Mouse (Mus musculus): ENCODE measurements around the gene Sestd1. TPM values are rescaled to one million over a fixed set of nuclear protein-coding genes. Genes with fewer than 3 reads are reported as not detected.
A peak's percentile ranks its signal among the peaks of the same experiment; 100 is the strongest.

The Sestd1 gene
- 16.9 and 17.3 TPM in 2 replicates for polyA plus RNA-seq (2015; fragmentation: Nextera tagmentation; extraction: Ambion mirVana)

GRCm38 (mm10) chr2:77280512-77281409 lies at the start of gene Sestd1:
Gene Sestd1, minus strand, starts transcription at chr2:77280592.
- ATAC-seq (ENCODE audit: insufficient number of reproducible peaks, low FRiP score, low TSS enrichment, low read depth) = peak; percentile 83
- 6% methylated on average over 44 of the region's 73 CpGs for WGBS
- H3K27ac ChIP-seq = peak within 1 kb of the TSS; percentile 76
- peak within 1 kb of the TSS; percentile 83 for H3K4me3 ChIP-seq
- H3K9ac ChIP-seq = peak within 1 kb of the TSS; percentile 90
- no peaks in the 10 kb centered on the region for H3K9me3 ChIP-seq
- H3K27me3 ChIP-seq = no peaks in the 10 kb centered on the region
- peak within 1 kb of the TSS; percentile 82 for H3K4me2 ChIP-seq
- no peaks in the 10 kb centered on the region for H3K36me3 ChIP-seq
- H3K4me1 ChIP-seq = peaks cover 8% of the 10 kb centered on the region; the same call in 1 of the 2 replicates

- WGBS = 88% methylated on average over 3 of the region's 3 CpGs
- no peak overlapping the region for H3K4me3 ChIP-seq
- H3K4me1 ChIP-seq = peaks cover 11% of the 10 kb centered on the region
- ATAC-seq (ENCODE audit: insufficient number of reproducible peaks, low FRiP score, low TSS enrichment, low read depth) = no peak
- no peaks in the 10 kb centered on the region for H3K9me3 ChIP-seq
- H3K27me3 ChIP-seq = no peaks in the 10 kb centered on the region
- no peak overlapping the region for H3K27ac ChIP-seq
- H3K9ac ChIP-seq = no peak overlapping the region
- no peaks in the 10 kb centered on the region for H3K36me3 ChIP-seq
- no peak overlapping the region for H3K4me2 ChIP-seq
Observed at GRCm38 (mm10) chr2:77327246-77327645, 46.9 kb upstream of the Sestd1 start.

- H3K27ac ChIP-seq = peak overlapping the region; percentile 63
- WGBS = 9% methylated on average over 6 of the region's 6 CpGs
- peaks cover 11% of the 10 kb centered on the region for H3K4me1 ChIP-seq
- H3K9me3 ChIP-seq = no peaks in the 10 kb centered on the region
- no peak for ATAC-seq (ENCODE audit: insufficient number of reproducible peaks, low FRiP score, low TSS enrichment, low read depth)
- no peak overlapping the region for H3K4me2 ChIP-seq
- no peak overlapping the region for H3K9ac ChIP-seq
- no peak overlapping the region for H3K4me3 ChIP-seq
- H3K27me3 ChIP-seq = no peaks in the 10 kb centered on the region
- no peaks in the 10 kb centered on the region for H3K36me3 ChIP-seq
Observed at GRCm38 (mm10) chr2:77323739-77324138, 43.3 kb upstream of the Sestd1 start.

GRCm38 (mm10) chr2:77323156-77323555 lies 42.8 kb upstream of the Sestd1 start:
- WGBS = 62% methylated on average over 9 of the region's 9 CpGs
- Histone ChIP-seq H3K27ac (peak overlapping the region; percentile 63), H3K9ac (no peak overlapping the region), H3K4me1 (peaks cover 11% of the 10 kb centered on the region), H3K9me3 (no peaks in the 10 kb centered on the region), H3K27me3 (no peaks in the 10 kb centered on the region), H3K4me2 (no peak overlapping the region), H3K4me3 (no peak overlapping the region), H3K36me3 (no peaks in the 10 kb centered on the region)
- ATAC-seq (ENCODE audit: insufficient number of reproducible peaks, low FRiP score, low TSS enrichment, low read depth) = no peak

GRCm38 (mm10) chr2:77319196-77319595 lies 38.8 kb upstream of the Sestd1 start:
- 90% methylated on average over 5 of the region's 5 CpGs for WGBS
- peaks cover 15% of the 10 kb centered on the region for H3K4me1 ChIP-seq
- no peaks in the 10 kb centered on the region for H3K36me3 ChIP-seq
- no peaks in the 10 kb centered on the region for H3K9me3 ChIP-seq
- no peak overlapping the region for H3K4me3 ChIP-seq
- no peak overlapping the region for H3K4me2 ChIP-seq
- no peak for ATAC-seq (ENCODE audit: insufficient number of reproducible peaks, low FRiP score, low TSS enrichment, low read depth)
- H3K9ac ChIP-seq = no peak overlapping the region
- H3K27me3 ChIP-seq = no peaks in the 10 kb centered on the region
- H3K27ac ChIP-seq = no peak overlapping the region

GRCm38 (mm10) chr2:77316961-77317360 lies 36.6 kb upstream of the Sestd1 start:
- Histone ChIP-seq H3K9me3 (no peaks in the 10 kb centered on the region), H3K27ac (peak overlapping the region; percentile 17; the same call in 1 of the 2 replicates), H3K4me3 (no peak overlapping the region), H3K27me3 (no peaks in the 10 kb centered on the region), H3K4me1 (peaks cover 4% of the 10 kb centered on the region; the same call in 1 of the 2 replicates), H3K36me3 (no peaks in the 10 kb centered on the region), H3K9ac (no peak overlapping the region), H3K4me2 (no peak overlapping the region)
- 38% methylated on average over 7 of the region's 7 CpGs for WGBS
- peak; percentile 72; the same call in 1 of the 2 replicates for ATAC-seq (ENCODE audit: insufficient number of reproducible peaks, low FRiP score, low TSS enrichment, low read depth)

- H3K4me1 ChIP-seq = peaks cover 4% of the 10 kb centered on the region; the same call in 1 of the 2 replicates
- no peaks in the 10 kb centered on the region for H3K36me3 ChIP-seq
- no peak for ATAC-seq (ENCODE audit: insufficient number of reproducible peaks, low FRiP score, low TSS enrichment, low read depth)
- H3K9me3 ChIP-seq = no peaks in the 10 kb centered on the region
- no peak overlapping the region for H3K9ac ChIP-seq
- no peak overlapping the region for H3K4me2 ChIP-seq
- WGBS = 91% methylated on average over 10 of the region's 10 CpGs
- H3K4me3 ChIP-seq = no peak overlapping the region
- H3K27ac ChIP-seq = no peak overlapping the region
- H3K27me3 ChIP-seq = no peaks in the 10 kb centered on the region
Observed at GRCm38 (mm10) chr2:77313846-77314245, 33.5 kb upstream of the Sestd1 start.

GRCm38 (mm10) chr2:77312616-77313015 lies 32.2 kb upstream of the Sestd1 start:
- 75% methylated on average over 9 of the region's 9 CpGs for WGBS
- no peak overlapping the region for H3K4me2 ChIP-seq
- ATAC-seq (ENCODE audit: insufficient number of reproducible peaks, low FRiP score, low TSS enrichment, low read depth) = no peak
- H3K9ac ChIP-seq = no peak overlapping the region
- H3K4me1 ChIP-seq = peaks cover 4% of the 10 kb centered on the region; the same call in 1 of the 2 replicates
- H3K27me3 ChIP-seq = no peaks in the 10 kb centered on the region
- no peaks in the 10 kb centered on the region for H3K36me3 ChIP-seq
- H3K27ac ChIP-seq = no peak overlapping the region
- no peaks in the 10 kb centered on the region for H3K9me3 ChIP-seq
- H3K4me3 ChIP-seq = no peak overlapping the region

GRCm38 (mm10) chr2:77309313-77309712 lies 28.9 kb upstream of the Sestd1 start:
- Histone ChIP-seq H3K4me2 (no peak overlapping the region), H3K27me3 (no peaks in the 10 kb centered on the region), H3K4me3 (no peak overlapping the region), H3K9me3 (no peaks in the 10 kb centered on the region), H3K27ac (no peak overlapping the region), H3K36me3 (no peaks in the 10 kb centered on the region), H3K4me1 (no peaks in the 10 kb centered on the region), H3K9ac (no peak overlapping the region)
- ATAC-seq (ENCODE audit: insufficient number of reproducible peaks, low FRiP score, low TSS enrichment, low read depth) = no peak
- 56% methylated on average over 7 of the region's 7 CpGs for WGBS

- H3K9me3 ChIP-seq = no peaks in the 10 kb centered on the region
- ATAC-seq (ENCODE audit: insufficient number of reproducible peaks, low FRiP score, low TSS enrichment, low read depth) = no peak
- no peak overlapping the region for H3K4me2 ChIP-seq
- H3K27me3 ChIP-seq = no peaks in the 10 kb centered on the region
- 65% methylated on average over 3 of the region's 3 CpGs for WGBS
- no peaks in the 10 kb centered on the region for H3K36me3 ChIP-seq
- no peak overlapping the region for H3K27ac ChIP-seq
- no peak overlapping the region for H3K9ac ChIP-seq
- H3K4me1 ChIP-seq = no peaks in the 10 kb centered on the region
- H3K4me3 ChIP-seq = no peak overlapping the region
Observed at GRCm38 (mm10) chr2:77304494-77304893, 24.1 kb upstream of the Sestd1 start.

GRCm38 (mm10) chr2:77303716-77304115 lies 23.3 kb upstream of the Sestd1 start:
- Histone ChIP-seq H3K9ac (no peak overlapping the region), H3K27ac (no peak overlapping the region), H3K4me2 (no peak overlapping the region), H3K9me3 (no peaks in the 10 kb centered on the region), H3K4me3 (no peak overlapping the region), H3K4me1 (no peaks in the 10 kb centered on the region), H3K27me3 (no peaks in the 10 kb centered on the region), H3K36me3 (no peaks in the 10 kb centered on the region)
- 81% methylated on average over 3 of the region's 3 CpGs for WGBS
- no peak for ATAC-seq (ENCODE audit: insufficient number of reproducible peaks, low FRiP score, low TSS enrichment, low read depth)

GRCm38 (mm10) chr2:77302655-77303348 lies 22.4 kb upstream of the Sestd1 start:
- 65% methylated on average over 6 of the region's 6 CpGs for WGBS
- Histone ChIP-seq H3K4me2 (no peak overlapping the region), H3K9ac (no peak overlapping the region), H3K36me3 (no peaks in the 10 kb centered on the region), H3K27ac (no peak overlapping the region), H3K27me3 (no peaks in the 10 kb centered on the region), H3K4me3 (no peak overlapping the region), H3K9me3 (no peaks in the 10 kb centered on the region), H3K4me1 (no peaks in the 10 kb centered on the region)
- no peak for ATAC-seq (ENCODE audit: insufficient number of reproducible peaks, low FRiP score, low TSS enrichment, low read depth)
